Mouse (Mus musculus) liver, embryonic 13.5 days (tissue): ENCODE results near the gene Vim. TPM values are rescaled to one million over a fixed set of nuclear protein-coding genes. Genes with fewer than 3 reads are reported as not detected.
A peak's percentile ranks its signal among the peaks of the same experiment; 100 is the strongest.

Source experiments
- ATAC-seq: fragments of 200-750 bp; cut with Nextera tagmentation; 2 replicates; pipeline ENCODE4 v1.8.0; 2017; ENCODE audit warnings: low read depth, mild to moderate bottlenecking, moderate number of reproducible peaks, moderate library complexity
- DNase-seq: peaks from one replicate; pipeline ENCODE4 v3.0.0; 2022
- H3K27ac ChIP-seq: fragments of 300-500 bp; sonication (generic); 2 replicates; pipeline ENCODE4 v1.5.1; 2015; ENCODE audit warnings: moderate library complexity, mild to moderate bottlenecking, inconsistent platforms
- H3K27me3 ChIP-seq: fragments of 300-500 bp; sonication (generic); 2 replicates; pipeline ENCODE4 v1.6.1; 2015; ENCODE audit warnings: mild to moderate bottlenecking, inconsistent platforms
- H3K36me3 ChIP-seq: fragments of 300-500 bp; sonication (generic); 2 replicates; pipeline ENCODE4 v1.6.1; 2015; ENCODE audit warnings: mild to moderate bottlenecking, inconsistent platforms
- H3K4me1 ChIP-seq: fragments of 300-500 bp; sonication (generic); replicated peaks from 2 replicates; pipeline ENCODE4 v1.6.1; 2015; ENCODE audit warnings: inconsistent platforms
- H3K4me2 ChIP-seq: fragments of 300-500 bp; sonication (generic); 2 replicates; pipeline ENCODE4 v1.6.1; 2015; ENCODE audit warnings: inconsistent platforms, mild to moderate bottlenecking, moderate library complexity
- H3K4me3 ChIP-seq: fragments of 300-500 bp; sonication (generic); replicated peaks from 2 replicates; pipeline ENCODE4 v1.5.1; 2015; ENCODE audit warnings: mild to moderate bottlenecking, inconsistent platforms
- H3K9ac ChIP-seq: fragments of 300-500 bp; sonication (generic); 2 replicates; pipeline ENCODE4 v1.6.1; 2015; ENCODE audit warnings: mild to moderate bottlenecking, inconsistent platforms
- H3K9me3 ChIP-seq: fragments of 300-500 bp; sonication (generic); replicated peaks from 2 replicates; pipeline ENCODE4 v1.6.1; 2016; ENCODE audit warnings: inconsistent platforms
- WGBS: fragments of 180-500 bp; shearing (Covaris S2); methylation state at CpG from one replicate; pipeline ENCODE4 v1.1.7; 2015; ENCODE audit not compliant: insufficient replicate concordance; 5-methylcytosine and 5-hydroxymethylcytosine counted together
- polyA plus RNA-seq: library from polyadenylated mRNA; unstranded; fragments of >200 nt; fragmentation: Nextera tagmentation; extraction: Ambion mirVana; gene quantifications from 2 replicates; pipeline ENCODE4 v1.2.1, GENCODE M21; 2015

Gene Vim
- polyA plus RNA-seq, 1 experiment from 2014 or later, result 95.1 TPM

DNA sequence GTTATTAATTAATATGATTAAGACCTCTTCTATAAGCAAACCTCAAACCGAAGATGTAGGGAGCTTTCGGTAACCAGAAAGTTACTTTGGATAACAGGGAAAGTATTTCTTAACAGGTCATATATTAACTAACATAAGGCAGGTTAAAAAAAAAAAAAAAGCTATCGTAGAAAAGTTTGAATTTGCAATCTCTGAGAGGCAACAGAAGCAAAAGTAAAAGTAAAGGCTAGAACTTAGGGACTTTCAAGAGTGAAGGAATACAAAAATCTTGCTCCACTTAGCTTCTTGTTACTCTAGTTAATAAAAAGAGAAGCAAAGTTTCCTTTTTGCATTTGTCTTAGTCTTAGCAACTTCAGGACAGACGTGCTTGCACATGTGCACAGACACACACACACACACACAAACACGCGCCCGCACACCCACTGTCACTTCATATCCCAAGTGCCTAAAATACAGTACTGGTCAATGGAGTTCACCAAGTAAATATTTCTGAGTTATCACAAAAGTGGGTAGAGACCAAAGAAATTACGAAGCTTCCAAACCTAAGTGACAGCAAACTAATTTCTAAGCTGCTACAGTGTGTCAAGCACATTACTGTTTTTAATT lies 30.1 kb upstream of the Vim start:
- Histone ChIP-seq H3K9me3 (no peaks in the 10 kb centered on the region), H3K27me3 (no peaks in the 10 kb centered on the region), H3K4me1 (peaks cover 40% of the 10 kb centered on the region), H3K9ac (peak overlapping the region; percentile 79), H3K27ac (peak overlapping the region; percentile 88), H3K4me2 (peak overlapping the region; percentile 82), H3K36me3 (no peaks in the 10 kb centered on the region), H3K4me3 (peak overlapping the region; percentile 73)
- ATAC-seq (peak; percentile 47), DNase-seq (peak; percentile 15)
- WGBS, result 39% methylated on average over 8 of the region's 8 CpGs

DNA sequence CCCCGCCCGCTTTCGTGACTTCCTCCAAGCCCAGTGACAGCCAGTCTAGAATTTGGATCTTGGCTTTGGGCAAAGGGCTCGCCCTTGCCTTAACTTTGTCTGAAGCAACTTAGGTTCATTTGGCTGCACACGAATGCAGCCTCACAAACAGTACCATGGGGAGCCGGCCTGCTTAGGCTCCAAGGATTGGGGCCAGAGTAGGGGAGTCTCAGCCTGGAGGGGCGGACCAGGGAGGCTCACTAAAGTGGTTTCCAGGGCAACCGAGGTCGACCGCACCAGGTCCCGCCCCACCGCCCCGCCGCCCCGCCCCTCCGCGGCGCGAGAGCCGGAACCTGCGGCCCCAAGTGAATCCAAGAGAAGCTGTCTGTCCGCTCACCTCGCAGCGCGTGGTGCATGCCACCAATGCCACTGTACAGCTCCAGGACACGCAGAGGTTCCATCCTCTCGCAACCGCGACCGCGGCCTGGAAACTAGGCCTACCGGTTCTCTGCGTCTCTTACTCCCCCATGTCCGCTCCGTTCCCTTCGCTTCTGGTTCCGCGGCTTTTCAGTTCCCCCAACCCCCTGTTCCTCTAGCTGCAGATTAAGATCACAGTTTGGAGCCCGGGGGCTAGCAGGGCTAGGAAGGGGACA lies 29.4 kb upstream of the Vim start, which contains the start of gene Trdmt1:
Trdmt1 (minus strand) TSS at position 476 of the 632 bp plus-strand sequence.
- DNase-seq, result peak; percentile 82
- ATAC-seq, result peak; percentile 100
- Histone ChIP-seq H3K4me1 (peaks cover 33% of the 10 kb centered on the region), H3K27me3 (no peaks in the 10 kb centered on the region), H3K4me3 (peak within 1 kb of the TSS; percentile 73), H3K4me2 (peak within 1 kb of the TSS; percentile 82), H3K9me3 (no peaks in the 10 kb centered on the region), H3K9ac (peak within 1 kb of the TSS; percentile 79), H3K27ac (peak within 1 kb of the TSS; percentile 88), H3K36me3 (no peaks in the 10 kb centered on the region)
- under 1% methylated on average over 36 of the region's 39 CpGs for WGBS

DNA sequence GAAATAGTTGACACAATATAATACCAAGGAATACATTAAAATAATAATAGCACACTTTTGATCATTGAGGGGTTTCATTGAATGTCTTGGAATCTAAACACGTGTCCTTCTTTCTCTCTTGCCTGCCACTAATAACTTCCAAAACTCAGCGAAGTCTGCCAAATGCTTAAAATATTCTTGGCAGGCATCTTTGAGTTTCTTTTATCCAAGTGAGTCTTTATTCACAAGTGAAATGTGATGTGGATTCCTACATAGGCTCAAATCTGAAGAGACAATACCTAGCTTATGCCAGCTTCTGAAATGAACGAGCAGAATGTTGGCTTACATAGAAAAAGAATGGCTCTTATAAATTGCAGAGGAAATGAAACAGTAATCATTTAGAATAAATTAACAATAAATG lies 25.0 kb upstream of the Vim start:
- no peak for ATAC-seq
- Histone ChIP-seq H3K27ac (no peak overlapping the region), H3K4me1 (peaks cover 11% of the 10 kb centered on the region), H3K9ac (no peak overlapping the region), H3K4me2 (no peak overlapping the region), H3K9me3 (no peaks in the 10 kb centered on the region), H3K36me3 (no peaks in the 10 kb centered on the region), H3K27me3 (no peaks in the 10 kb centered on the region), H3K4me3 (no peak overlapping the region)
- WGBS, result 74% methylated on average over 3 of the region's 3 CpGs
- no peak for DNase-seq

DNA sequence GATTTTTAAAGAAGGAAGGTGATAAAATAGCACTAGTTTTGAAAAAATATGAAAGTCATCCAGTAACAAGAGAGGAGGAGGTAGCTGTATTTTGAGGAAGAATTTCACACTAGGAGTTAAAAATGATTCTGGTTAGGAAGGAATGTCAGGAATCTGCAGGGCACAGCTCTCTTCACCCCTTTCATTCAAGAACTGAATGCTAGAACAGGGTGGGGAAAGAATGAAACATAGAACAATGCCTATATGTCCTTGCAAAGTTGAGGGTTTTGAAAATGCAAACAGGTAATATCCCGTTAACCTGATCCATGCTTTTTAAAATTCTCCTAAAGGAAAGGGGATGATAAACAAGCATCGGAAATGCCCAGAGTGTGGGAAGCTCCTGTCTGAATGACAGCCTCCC lies 19.8 kb upstream of the Vim start:
- Histone ChIP-seq H3K27me3 (no peaks in the 10 kb centered on the region; the same call in 1 of the 2 replicates), H3K4me2 (no peak overlapping the region), H3K27ac (no peak overlapping the region), H3K4me3 (no peak overlapping the region), H3K9ac (no peak overlapping the region), H3K36me3 (no peaks in the 10 kb centered on the region), H3K4me1 (peaks cover 3% of the 10 kb centered on the region; the same call in 1 of the 2 replicates), H3K9me3 (no peaks in the 10 kb centered on the region)
- DNase-seq (no peak), ATAC-seq (no peak)
- 58% methylated on average over 2 of the region's 2 CpGs for WGBS

DNA sequence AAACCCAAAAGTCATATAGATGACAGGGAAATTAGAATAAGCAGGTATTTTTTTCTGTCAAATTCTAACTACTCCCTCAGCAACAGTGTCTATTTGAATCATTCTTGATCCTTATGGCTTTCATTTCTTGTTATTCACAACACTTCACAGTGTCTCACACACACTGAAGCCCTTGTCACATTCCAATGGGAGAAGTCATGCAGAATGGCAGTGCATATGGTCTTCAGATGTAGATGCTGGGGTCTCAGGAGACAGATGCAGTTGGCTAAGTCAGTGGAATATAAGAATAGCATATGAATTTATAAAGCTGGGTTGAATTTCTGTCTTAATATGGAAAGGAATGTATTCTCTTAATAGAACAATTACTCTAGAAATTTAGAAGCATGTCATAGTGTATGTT lies 17.5 kb upstream of the Vim start:
- no peaks in the 10 kb centered on the region for H3K36me3 ChIP-seq

DNA sequence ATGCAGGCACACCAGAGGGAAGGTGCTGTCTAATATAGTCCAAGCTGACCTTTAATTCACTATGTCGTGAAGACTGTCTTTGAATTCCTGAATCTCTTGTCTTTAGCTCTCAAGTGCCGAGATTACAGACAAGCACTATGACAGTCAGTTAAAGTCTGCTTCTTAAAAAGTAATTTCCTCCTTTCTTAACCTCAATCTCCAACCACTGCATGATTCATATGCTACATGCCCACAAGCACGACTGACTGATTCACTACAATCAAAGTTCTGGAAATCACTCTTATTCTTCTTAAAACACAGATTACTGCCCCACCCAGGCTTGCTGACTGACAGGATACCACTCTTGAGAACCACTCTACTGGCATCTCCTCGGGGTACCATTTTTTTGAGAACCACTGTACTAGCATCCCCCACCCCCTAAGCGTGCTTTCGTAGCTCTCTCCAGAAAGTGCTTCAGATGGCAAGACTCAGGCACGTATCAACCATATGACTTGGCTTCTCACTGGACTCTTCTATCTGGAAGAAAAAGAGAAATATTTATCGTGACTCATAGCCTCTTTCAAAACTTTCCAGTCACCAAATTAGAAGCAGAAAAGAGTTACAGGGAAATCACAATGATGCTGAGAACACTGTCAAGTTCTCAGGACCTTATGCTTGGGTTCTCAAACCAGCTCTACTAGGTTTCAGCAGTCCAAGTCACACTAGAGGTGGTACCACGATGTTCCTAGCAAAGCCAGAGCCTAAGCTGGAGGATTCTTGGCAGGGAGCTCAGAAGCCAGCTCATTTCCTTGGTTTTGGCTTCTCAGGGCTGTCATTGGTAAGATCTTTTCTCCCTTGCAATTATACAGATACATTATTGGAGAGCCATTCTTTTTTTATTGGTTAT lies 16.3 kb upstream of the Vim start:
- H3K4me3 ChIP-seq, result no peak overlapping the region
- DNase-seq (no peak), ATAC-seq (no peak)
- no peaks in the 10 kb centered on the region; the same call in 1 of the 2 replicates for H3K27me3 ChIP-seq
- no peak overlapping the region for H3K9ac ChIP-seq
- H3K27ac ChIP-seq, result no peak overlapping the region
- H3K4me1 ChIP-seq, result peaks cover 3% of the 10 kb centered on the region; the same call in 1 of the 2 replicates
- no peaks in the 10 kb centered on the region for H3K9me3 ChIP-seq
- no peak overlapping the region for H3K4me2 ChIP-seq
- H3K36me3 ChIP-seq, result no peaks in the 10 kb centered on the region
- 56% methylated on average over 9 of the region's 9 CpGs for WGBS

More for the DNA sequence above, 17.5 kb upstream of the Vim start:
- Histone ChIP-seq H3K4me2 (no peak overlapping the region), H3K4me1 (peaks cover 3% of the 10 kb centered on the region; the same call in 1 of the 2 replicates), H3K27me3 (no peaks in the 10 kb centered on the region; the same call in 1 of the 2 replicates), H3K4me3 (no peak overlapping the region), H3K9me3 (no peaks in the 10 kb centered on the region), H3K9ac (no peak overlapping the region), H3K27ac (no peak overlapping the region)
- ATAC-seq (no peak), DNase-seq (no peak)

DNA sequence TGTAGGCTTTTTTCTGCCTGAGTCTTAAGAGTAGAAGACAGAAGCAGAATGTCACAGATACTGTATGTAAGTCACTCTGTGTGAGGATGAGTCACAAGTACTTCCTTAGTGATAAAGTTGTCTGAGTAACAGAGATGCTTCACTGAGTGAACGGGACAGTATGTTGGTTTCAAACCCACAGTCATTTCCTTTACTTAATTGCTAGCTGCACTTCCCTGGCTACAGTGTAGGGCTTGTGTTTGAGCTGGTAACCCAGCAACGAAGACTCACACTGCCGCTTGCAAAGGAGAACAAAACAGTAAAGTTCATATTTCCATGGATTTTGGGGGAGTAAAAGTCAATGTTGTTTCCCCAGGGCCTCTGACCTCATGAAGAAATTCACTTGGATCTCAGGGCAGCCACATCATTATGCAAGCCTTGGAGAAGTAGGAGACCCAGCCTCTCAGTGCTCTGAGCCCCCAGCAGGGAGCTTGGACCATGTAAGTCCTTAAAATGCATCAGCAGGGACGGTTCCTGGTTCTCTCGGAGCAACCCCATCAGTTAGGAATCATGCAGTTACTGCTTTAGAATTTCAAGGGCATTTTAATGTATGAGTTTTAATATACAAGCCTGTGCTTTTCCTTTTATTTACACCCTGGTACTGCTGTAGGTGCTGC lies 15.0 kb upstream of the Vim start:
- H3K4me3 ChIP-seq, result no peak overlapping the region
- no peak overlapping the region for H3K9ac ChIP-seq
- ATAC-seq (0 out of 2 replicates have a peak, but pooled peaks have one; percentile 41), DNase-seq (no peak)
- no peak overlapping the region for H3K27ac ChIP-seq
- 14% methylated on average over 5 of the region's 5 CpGs for WGBS
- H3K27me3 ChIP-seq, result no peaks in the 10 kb centered on the region; the same call in 1 of the 2 replicates
- H3K4me2 ChIP-seq, result no peak overlapping the region
- no peaks in the 10 kb centered on the region for H3K36me3 ChIP-seq
- H3K4me1 ChIP-seq, result peaks cover 3% of the 10 kb centered on the region; the same call in 1 of the 2 replicates
- H3K9me3 ChIP-seq, result no peaks in the 10 kb centered on the region

DNA sequence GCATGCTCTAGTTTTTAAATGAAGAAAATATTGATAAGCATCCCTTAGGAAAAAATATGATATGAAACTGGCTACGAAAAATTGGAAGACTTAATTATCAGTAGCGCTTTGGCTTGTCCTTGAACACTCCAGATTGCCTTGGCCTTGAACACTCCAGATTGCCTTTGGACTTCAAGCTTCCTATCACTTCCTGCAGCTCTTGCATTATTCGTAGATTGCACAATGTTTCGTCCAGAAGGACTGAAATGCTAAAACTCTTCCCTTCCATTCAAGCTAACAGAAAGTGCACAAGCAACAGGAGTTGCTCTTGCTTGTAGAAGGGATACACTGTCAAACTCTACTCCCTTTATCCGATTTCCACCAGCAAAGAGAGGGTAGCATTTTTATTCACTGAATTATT lies 14.4 kb upstream of the Vim start:
- H3K27me3 ChIP-seq, result no peaks in the 10 kb centered on the region; the same call in 1 of the 2 replicates
- no peak overlapping the region for H3K4me3 ChIP-seq
- peaks cover 3% of the 10 kb centered on the region; the same call in 1 of the 2 replicates for H3K4me1 ChIP-seq
- H3K9me3 ChIP-seq, result no peaks in the 10 kb centered on the region
- no peak overlapping the region for H3K27ac ChIP-seq
- H3K9ac ChIP-seq, result no peak overlapping the region
- WGBS, result 44% methylated on average over 5 of the region's 5 CpGs
- DNase-seq, result no peak
- no peaks in the 10 kb centered on the region for H3K36me3 ChIP-seq
- ATAC-seq, result no peak
- H3K4me2 ChIP-seq, result no peak overlapping the region

DNA sequence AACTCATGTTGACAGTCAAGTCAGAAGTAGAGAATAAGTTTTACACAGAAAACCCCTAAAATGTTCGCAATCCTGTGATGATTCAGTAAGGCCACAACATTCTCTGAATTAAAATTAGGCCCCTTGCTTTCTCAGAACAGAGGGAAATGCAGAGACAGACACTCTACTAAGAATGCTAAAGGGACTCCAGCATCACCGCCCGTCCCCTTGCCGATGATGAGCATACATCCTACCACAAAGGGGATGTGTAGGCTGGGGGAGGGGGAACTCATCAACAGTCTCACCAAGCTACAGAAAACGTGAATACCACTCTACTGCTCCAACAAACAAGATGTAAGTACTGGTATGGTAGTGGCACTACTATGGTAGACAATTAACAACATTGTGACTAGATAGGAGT lies 14.0 kb upstream of the Vim start:
- Histone ChIP-seq H3K4me2 (no peak overlapping the region), H3K4me1 (peaks cover 3% of the 10 kb centered on the region; the same call in 1 of the 2 replicates), H3K27me3 (no peaks in the 10 kb centered on the region; the same call in 1 of the 2 replicates), H3K9ac (no peak overlapping the region), H3K9me3 (no peaks in the 10 kb centered on the region), H3K27ac (no peak overlapping the region), H3K4me3 (no peak overlapping the region), H3K36me3 (no peaks in the 10 kb centered on the region)
- 58% methylated on average over 5 of the region's 5 CpGs for WGBS
- no peak for ATAC-seq
- DNase-seq, result no peak

DNA sequence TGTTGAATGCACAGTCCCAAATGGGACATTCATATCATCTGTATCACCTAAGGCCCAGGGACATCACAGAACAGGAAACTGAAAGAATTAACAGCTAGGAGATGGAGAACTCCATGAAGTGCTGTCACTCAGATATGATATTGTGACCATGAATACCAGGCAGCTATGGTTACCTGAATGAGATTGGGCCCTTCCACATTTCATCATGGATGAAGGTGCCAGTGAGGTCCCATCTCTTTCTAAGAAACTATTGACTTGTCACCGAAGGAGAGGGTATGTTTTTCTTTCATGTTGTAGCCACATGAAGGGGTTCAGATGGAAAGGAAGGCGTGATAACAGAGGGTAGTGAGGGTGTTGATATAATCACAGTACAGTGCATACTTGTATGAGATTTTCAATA lies 13.3 kb upstream of the Vim start:
- Histone ChIP-seq H3K36me3 (no peaks in the 10 kb centered on the region), H3K4me2 (no peak overlapping the region), H3K9me3 (no peaks in the 10 kb centered on the region), H3K27me3 (no peaks in the 10 kb centered on the region; the same call in 1 of the 2 replicates), H3K9ac (no peak overlapping the region), H3K4me1 (peaks cover 3% of the 10 kb centered on the region; the same call in 1 of the 2 replicates), H3K27ac (no peak overlapping the region), H3K4me3 (no peak overlapping the region)
- WGBS, result 47% methylated on average over 2 of the region's 2 CpGs
- DNase-seq (no peak), ATAC-seq (no peak)

DNA sequence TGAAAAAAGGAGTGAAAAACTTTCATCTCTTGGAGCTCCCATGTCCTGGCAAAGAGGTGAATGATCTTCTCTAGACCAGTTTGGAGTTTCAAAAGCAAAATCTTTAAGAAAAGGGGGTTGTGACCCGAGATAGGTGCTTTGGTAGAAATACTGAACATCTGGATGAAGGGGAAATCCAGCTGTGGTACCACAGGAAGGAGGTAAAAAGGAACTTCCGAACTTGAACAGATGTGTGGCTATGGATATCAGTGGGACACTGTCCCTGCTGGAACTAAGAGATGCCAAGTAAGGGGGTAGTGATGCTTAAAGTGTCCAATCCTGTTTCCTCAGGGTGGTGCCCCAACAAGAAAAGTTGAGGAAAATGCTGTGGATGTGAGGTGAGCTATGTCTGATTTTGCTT lies 3.6 kb upstream of the Vim start:
- H3K9ac ChIP-seq, result no peak overlapping the region
- ATAC-seq (no peak), DNase-seq (no peak)
- H3K4me1 ChIP-seq, result peaks cover 22% of the 10 kb centered on the region
- no peak overlapping the region for H3K27ac ChIP-seq
- H3K4me2 ChIP-seq, result no peak overlapping the region
- WGBS, result 33% methylated on average over 2 of the region's 2 CpGs
- no peaks in the 10 kb centered on the region for H3K36me3 ChIP-seq
- no peaks in the 10 kb centered on the region for H3K9me3 ChIP-seq
- peaks cover 46% of the 10 kb centered on the region for H3K27me3 ChIP-seq
- no peak overlapping the region for H3K4me3 ChIP-seq
